Mouse (Mus musculus): ENCODE data around the gene Col1a1. TPM values are rescaled to one million over a fixed set of nuclear protein-coding genes. Genes with fewer than 3 reads are reported as not detected.
"Not testable (repeated sequence)": the region's sequence is repeated elsewhere in the genome, so short reads cannot be mapped to it uniquely, and the experiment has no call there.

The Col1a1 gene
- total and polyA plus RNA-seq, 2 experiments from 2014 or later, result 322 to 334 TPM

DNA sequence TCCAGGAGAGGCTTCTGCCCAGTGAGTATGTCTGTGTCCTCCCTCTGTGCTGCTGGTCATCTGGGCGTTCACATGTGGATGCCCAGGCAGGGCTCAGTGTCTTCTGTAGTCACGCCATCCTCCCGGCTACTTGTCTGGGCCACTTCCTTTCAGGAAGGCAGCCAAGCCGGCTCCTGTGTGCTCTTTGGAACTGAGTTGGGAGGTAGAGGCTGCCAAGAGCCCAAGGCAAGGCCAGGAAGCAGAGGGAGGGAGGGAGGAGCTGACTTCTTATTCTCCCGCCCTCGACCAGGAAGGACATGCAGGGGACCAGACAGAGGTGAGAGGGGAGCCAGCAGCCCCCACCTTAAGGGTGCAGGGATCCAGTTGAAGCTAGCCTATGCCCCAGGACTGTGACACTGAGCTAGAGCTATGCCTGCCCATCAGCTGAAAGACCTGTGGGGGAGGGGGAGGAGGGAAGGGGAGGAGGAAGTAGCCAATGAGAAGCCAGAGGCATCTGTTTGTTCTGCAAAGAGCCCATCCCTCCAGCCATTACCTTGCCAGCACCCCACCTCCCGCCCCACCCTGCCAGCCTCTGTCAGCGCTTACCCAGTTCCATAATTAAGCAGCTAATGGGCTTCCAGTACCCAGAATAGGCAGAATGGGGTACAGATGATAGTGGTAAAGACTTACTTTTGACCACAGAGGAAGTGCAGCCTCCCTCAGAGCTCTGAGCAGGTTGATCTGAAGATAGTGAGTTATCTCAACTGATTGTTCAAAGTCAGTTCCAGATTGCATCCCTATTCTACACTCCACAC lies 22.2 kb downstream of the Col1a1 start:
- ATAC-seq (ENCODE audit: insufficient read depth, low read depth), result peak; percentile 65

GRCm38 (mm10) chr11:94962534-94963101 lies 26.6 kb downstream of the Col1a1 start:
- DNase-seq (ENCODE audit: low spot score) (no peak), ATAC-seq (ENCODE audit: insufficient read depth, low read depth) (no peak)
- Histone ChIP-seq H3K4me1 (ENCODE audit: control insufficient read depth, insufficient read depth) (peaks cover 11% of the 10 kb centered on the region), H3K36me3 (replicated peaks; ENCODE audit: control insufficient read depth, insufficient read depth, low read length) (no peaks in the 10 kb centered on the region), H3K9ac (replicated peaks; ENCODE audit: low read depth, low read length) (no peak overlapping the region), H3K27ac (ENCODE audit: low read depth) (no peak overlapping the region), H3K27me3 (ENCODE audit: control insufficient read depth, insufficient read depth, low read length) (no peaks in the 10 kb centered on the region), H3K9me3 (replicated peaks; ENCODE audit: control insufficient read depth, low read length) (no peaks in the 10 kb centered on the region), H3K4me3 (ENCODE audit: low read depth, low read length) (no peak overlapping the region), H3K4me2 (ENCODE audit: low read depth, low read length) (no peak overlapping the region)
- 71% methylated on average over 5 of the region's 5 CpGs for WGBS
- TF ChIP-seq CTCF (IDR thresholded peaks at IDR 0.05; ENCODE audit: low read depth) (no peak), EP300 (IDR thresholded peaks at IDR 0.05; ENCODE audit: low read depth) (no peak)

More for the DNA sequence above, 22.2 kb downstream of the Col1a1 start:
- Histone ChIP-seq H3K27ac (ENCODE audit: low read depth) (peak overlapping the region; percentile 76), H3K27me3 (ENCODE audit: control insufficient read depth, insufficient read depth, low read length) (no peaks in the 10 kb centered on the region), H3K4me1 (ENCODE audit: control insufficient read depth, insufficient read depth) (peaks cover 14% of the 10 kb centered on the region), H3K9me3 (replicated peaks; ENCODE audit: control insufficient read depth, low read length) (no peaks in the 10 kb centered on the region), H3K36me3 (replicated peaks; ENCODE audit: control insufficient read depth, insufficient read depth, low read length) (no peaks in the 10 kb centered on the region), H3K4me3 (ENCODE audit: low read depth, low read length) (no peak overlapping the region), H3K4me2 (ENCODE audit: low read depth, low read length) (peak overlapping the region; percentile 15; the same call in 1 of the 2 replicates), H3K9ac (replicated peaks; ENCODE audit: low read depth, low read length) (0 out of 2 replicates have a peak overlapping the region, but pooled peaks have one; percentile 6)
- TF ChIP-seq EP300 (IDR thresholded peaks at IDR 0.05; ENCODE audit: low read depth), result no peak
- TF ChIP-seq CTCF (IDR thresholded peaks at IDR 0.05; ENCODE audit: low read depth), result no peak
- DNase-seq (ENCODE audit: low spot score), result peak; percentile 64
- 21% methylated on average over 8 of the region's 8 CpGs for WGBS

GRCm38 (mm10) chr11:94967419-94967818 lies 31.4 kb downstream of the Col1a1 start, which contains the start of gene Hils1:
Gene Hils1 (plus strand): TSS chr11:94967593.
- H3K4me3 ChIP-seq (ENCODE audit: low read depth, low read length), result no peak within 1 kb of the TSS
- ATAC-seq (ENCODE audit: insufficient read depth, low read depth), result no peak
- H3K36me3 ChIP-seq (replicated peaks; ENCODE audit: control insufficient read depth, insufficient read depth, low read length), result no peaks in the 10 kb centered on the region
- no peaks in the 10 kb centered on the region for H3K4me1 ChIP-seq (ENCODE audit: control insufficient read depth, insufficient read depth)
- TF ChIP-seq EP300 (IDR thresholded peaks at IDR 0.05; ENCODE audit: low read depth), result no peak
- TF ChIP-seq CTCF (IDR thresholded peaks at IDR 0.05; ENCODE audit: low read depth), result no peak
- H3K27ac ChIP-seq (ENCODE audit: low read depth), result no peak within 1 kb of the TSS
- 35% methylated on average over 4 of the region's 4 CpGs for WGBS
- H3K27me3 ChIP-seq (ENCODE audit: control insufficient read depth, insufficient read depth, low read length), result no peaks in the 10 kb centered on the region
- no peak within 1 kb of the TSS for H3K4me2 ChIP-seq (ENCODE audit: low read depth, low read length)
- H3K9ac ChIP-seq (replicated peaks; ENCODE audit: low read depth, low read length), result no peak within 1 kb of the TSS
- DNase-seq (ENCODE audit: low spot score), result no peak
- no peaks in the 10 kb centered on the region for H3K9me3 ChIP-seq (replicated peaks; ENCODE audit: control insufficient read depth, low read length)

- Histone ChIP-seq H3K4me3 (ENCODE audit: low read depth, low read length) (no peak overlapping the region), H3K27ac (ENCODE audit: low read depth) (no peak overlapping the region), H3K27me3 (ENCODE audit: control insufficient read depth, insufficient read depth, low read length) (no peaks in the 10 kb centered on the region), H3K4me1 (ENCODE audit: control insufficient read depth, insufficient read depth) (no peaks in the 10 kb centered on the region), H3K9me3 (replicated peaks; ENCODE audit: control insufficient read depth, low read length) (no peaks in the 10 kb centered on the region), H3K9ac (replicated peaks; ENCODE audit: low read depth, low read length) (no peak overlapping the region), H3K36me3 (replicated peaks; ENCODE audit: control insufficient read depth, insufficient read depth, low read length) (no peaks in the 10 kb centered on the region), H3K4me2 (ENCODE audit: low read depth, low read length) (no peak overlapping the region)
- ATAC-seq (ENCODE audit: insufficient read depth, low read depth), result no peak
- TF ChIP-seq CTCF (IDR thresholded peaks at IDR 0.05; ENCODE audit: low read depth) (no peak), EP300 (IDR thresholded peaks at IDR 0.05; ENCODE audit: low read depth) (no peak)
- DNase-seq (ENCODE audit: low spot score), result no peak
- 78% methylated on average over 7 of the region's 7 CpGs for WGBS
These were observed 32.2 kb downstream of the Col1a1 start for GRCm38 (mm10) chr11:94968187-94968586.

DNA sequence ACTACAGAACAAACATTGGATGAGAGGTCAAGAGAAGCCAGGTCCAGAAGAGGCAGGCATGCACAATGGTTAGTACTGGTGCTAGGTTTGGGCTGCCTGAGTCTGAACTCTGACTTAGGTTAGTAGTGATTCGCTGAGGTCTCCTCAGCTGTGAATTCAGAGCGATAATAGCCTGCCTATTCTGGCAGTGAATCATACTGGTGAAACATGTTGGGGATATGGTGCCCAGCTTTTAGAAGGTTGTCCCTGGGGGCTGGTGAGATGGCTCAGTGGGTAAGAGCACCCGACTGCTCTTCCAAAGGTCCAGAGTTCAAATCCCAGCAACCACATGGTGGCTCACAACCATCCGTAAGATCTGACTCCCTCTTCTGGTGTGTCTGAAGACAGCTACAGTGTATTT lies 33.7 kb downstream of the Col1a1 start:
- WGBS, result 86% methylated on average over 4 of the region's 4 CpGs

More for the DNA sequence above, 33.7 kb downstream of the Col1a1 start:
- not testable (repeated sequence) for H3K27ac ChIP-seq (ENCODE audit: low read depth); ATAC-seq (ENCODE audit: insufficient read depth, low read depth); H3K4me1 ChIP-seq (ENCODE audit: control insufficient read depth, insufficient read depth); H3K4me2 ChIP-seq (ENCODE audit: low read depth, low read length); H3K4me3 ChIP-seq (ENCODE audit: low read depth, low read length); DNase-seq (ENCODE audit: low spot score); H3K9me3 ChIP-seq (replicated peaks; ENCODE audit: control insufficient read depth, low read length); H3K9ac ChIP-seq (replicated peaks; ENCODE audit: low read depth, low read length); H3K27me3 ChIP-seq (ENCODE audit: control insufficient read depth, insufficient read depth, low read length); H3K36me3 ChIP-seq (replicated peaks; ENCODE audit: control insufficient read depth, insufficient read depth, low read length)
